Mouse (Mus musculus): ENCODE measurements at regions not wholly inside any gene's neighbourhood (a gene's known extent, or its start where the extent isn't known, plus 50 kb on each side); places are given as distances from the start of the nearest gene placed in this dataset.

- Histone ChIP-seq H3K9me3 (replicated peaks) (no peaks in the 10 kb centered on the region), H3K36me3 (no peaks in the 10 kb centered on the region), H3K4me1 (peaks cover 24% of the 10 kb centered on the region), H3K4me3 (no peak overlapping the region), H3K27ac (no peak overlapping the region), H3K27me3 (ENCODE audit: low read depth, poor library complexity, severe bottlenecking) (no peaks in the 10 kb centered on the region)
- no peak for DNase-seq (ENCODE audit: low spot score)
- WGBS, result 91% methylated on average over 5 of the region's 5 CpGs
These were observed 54.4 kb upstream of the Tcf12 start for GRCm38 (mm10) chr9:72166084-72166483.

GRCm38 (mm10) chr9:72166611-72167010 lies 54.9 kb upstream of the Tcf12 start:
- no peak overlapping the region for H3K27ac ChIP-seq
- H3K9me3 ChIP-seq (replicated peaks), result no peaks in the 10 kb centered on the region
- H3K36me3 ChIP-seq, result no peaks in the 10 kb centered on the region
- 93% methylated on average over 5 of the region's 5 CpGs for WGBS
- DNase-seq (ENCODE audit: low spot score), result no peak
- H3K27me3 ChIP-seq (ENCODE audit: low read depth, poor library complexity, severe bottlenecking), result no peaks in the 10 kb centered on the region
- H3K4me1 ChIP-seq, result peaks cover 24% of the 10 kb centered on the region
- H3K4me3 ChIP-seq, result no peak overlapping the region

DNA sequence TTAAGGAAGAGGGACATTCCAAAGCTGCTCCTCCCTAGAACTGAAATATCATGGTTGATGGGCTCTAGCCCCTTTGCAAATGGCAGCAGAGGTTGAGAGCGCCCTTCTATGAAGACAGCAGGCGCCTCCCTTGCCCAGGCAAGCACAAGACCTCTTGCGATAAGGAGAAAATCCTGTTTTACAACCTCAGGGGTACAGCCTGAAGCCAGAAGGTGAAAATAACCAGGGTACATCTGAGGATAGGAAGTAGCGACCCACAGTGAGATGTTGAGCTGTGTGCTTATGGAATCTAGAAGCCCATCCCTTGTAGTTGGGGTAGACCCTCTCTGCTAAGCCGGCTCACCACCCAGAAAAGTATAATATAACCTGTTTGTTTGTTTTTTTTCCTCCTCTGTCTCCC lies 57.6 kb upstream of the Tcf12 start:
- 38% methylated on average over 5 of the region's 5 CpGs for WGBS
- Histone ChIP-seq H3K27ac (peak overlapping the region; percentile 92), H3K36me3 (no peaks in the 10 kb centered on the region), H3K9me3 (replicated peaks) (no peaks in the 10 kb centered on the region), H3K27me3 (ENCODE audit: low read depth, poor library complexity, severe bottlenecking) (no peaks in the 10 kb centered on the region), H3K4me3 (peak overlapping the region; percentile 45), H3K4me1 (peaks cover 24% of the 10 kb centered on the region)
- peak; percentile 42 for DNase-seq (ENCODE audit: low spot score)

DNA sequence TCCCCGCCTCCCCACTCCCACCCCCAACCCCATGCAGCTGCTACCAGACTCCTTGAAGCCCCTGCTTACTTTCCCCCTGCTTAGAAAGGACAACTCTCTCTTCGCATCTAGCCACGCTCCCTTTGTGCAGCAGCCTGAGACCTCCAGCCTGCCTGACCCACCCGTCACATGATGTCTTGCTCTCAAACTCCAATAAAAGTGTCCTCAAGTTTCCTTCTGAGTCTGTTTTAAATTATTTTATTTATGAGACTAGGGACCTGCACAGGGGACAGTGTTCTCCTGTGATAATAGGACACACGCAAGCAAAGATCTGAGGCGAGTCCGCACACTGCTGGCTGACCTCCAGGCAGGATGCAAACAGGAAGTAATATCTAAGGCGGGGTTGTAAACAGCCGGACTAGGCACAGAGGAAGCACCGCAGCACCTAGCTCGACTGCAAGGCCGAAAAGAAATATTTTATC lies 58.1 kb upstream of the Tcf12 start:
- H3K27ac ChIP-seq, result peak overlapping the region; percentile 92
- H3K4me1 ChIP-seq, result peaks cover 24% of the 10 kb centered on the region
- H3K4me3 ChIP-seq, result peak overlapping the region; percentile 45
- H3K27me3 ChIP-seq (ENCODE audit: low read depth, poor library complexity, severe bottlenecking), result no peaks in the 10 kb centered on the region
- WGBS, result 1% methylated on average over 12 of the region's 12 CpGs
- H3K9me3 ChIP-seq (replicated peaks), result no peaks in the 10 kb centered on the region
- DNase-seq (ENCODE audit: low spot score), result peak; percentile 64
- no peaks in the 10 kb centered on the region for H3K36me3 ChIP-seq

- Histone ChIP-seq H3K27ac (peak overlapping the region; percentile 92), H3K27me3 (ENCODE audit: low read depth, poor library complexity, severe bottlenecking) (no peaks in the 10 kb centered on the region), H3K4me3 (peak overlapping the region; percentile 45), H3K36me3 (no peaks in the 10 kb centered on the region), H3K9me3 (replicated peaks) (no peaks in the 10 kb centered on the region), H3K4me1 (peaks cover 24% of the 10 kb centered on the region)
- 10% methylated on average over 9 of the region's 9 CpGs for WGBS
- DNase-seq (ENCODE audit: low spot score), result peak; percentile 49
These were observed 58.6 kb upstream of the Tcf12 start for GRCm38 (mm10) chr9:72170235-72170634.

DNA sequence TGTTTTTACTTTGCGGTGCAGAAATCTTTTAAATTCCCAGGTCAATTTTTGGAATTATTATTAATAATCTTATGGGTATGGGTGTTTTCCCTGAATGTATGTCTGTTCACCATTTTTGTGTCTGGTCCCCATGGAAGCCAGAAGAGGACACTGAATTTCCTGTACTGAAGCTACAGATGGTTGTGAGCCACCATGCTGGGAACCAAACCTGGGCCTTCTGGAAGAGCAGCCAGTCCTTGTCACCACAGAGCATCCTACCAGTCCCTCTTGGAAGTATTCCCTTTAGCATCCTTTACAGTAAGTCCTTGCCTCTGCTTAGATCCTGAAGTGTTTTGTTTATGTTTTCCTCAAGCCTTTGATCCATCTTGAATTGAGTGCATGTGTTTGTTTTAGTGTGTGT lies 60.7 kb upstream of the Tcf12 start:
- H3K4me3 ChIP-seq, result no peak overlapping the region
- no peaks in the 10 kb centered on the region for H3K36me3 ChIP-seq
- no peaks in the 10 kb centered on the region for H3K27me3 ChIP-seq (ENCODE audit: low read depth, poor library complexity, severe bottlenecking)
- H3K9me3 ChIP-seq (replicated peaks), result no peaks in the 10 kb centered on the region
- DNase-seq (ENCODE audit: low spot score), result no peak
- WGBS, result 95% methylated on average over 1 of the region's 1 CpGs
- peaks cover 24% of the 10 kb centered on the region for H3K4me1 ChIP-seq
- no peak overlapping the region for H3K27ac ChIP-seq

DNA sequence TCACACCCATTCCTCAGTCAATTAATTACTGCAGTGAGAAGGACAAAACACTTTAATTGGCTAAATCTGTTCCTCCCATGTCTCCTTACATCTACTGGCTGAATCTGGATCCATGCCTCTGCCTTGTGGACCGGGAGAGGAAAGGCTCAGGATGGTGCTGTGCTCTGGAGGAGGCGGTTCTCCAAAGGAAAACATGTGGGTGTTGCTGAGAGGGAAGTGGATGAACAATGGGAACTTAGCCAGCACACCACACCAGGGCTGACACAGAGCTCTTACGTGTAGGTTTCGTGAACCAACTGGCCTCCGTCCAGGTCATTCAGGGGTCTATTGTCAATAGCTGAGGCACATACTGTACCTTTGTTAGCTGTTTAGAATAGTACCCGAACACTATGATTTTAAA lies 69.3 kb upstream of the Tcf12 start:
- no peak for DNase-seq (ENCODE audit: low spot score)
- WGBS, result 86% methylated on average over 6 of the region's 6 CpGs

GRCm38 (mm10) chr9:72183336-72183735 lies 71.7 kb upstream of the Tcf12 start:
- Histone ChIP-seq H3K4me3 (no peak overlapping the region), H3K9me3 (replicated peaks) (no peaks in the 10 kb centered on the region), H3K4me1 (no peaks in the 10 kb centered on the region), H3K27ac (no peak overlapping the region), H3K36me3 (no peaks in the 10 kb centered on the region), H3K27me3 (ENCODE audit: low read depth, poor library complexity, severe bottlenecking) (no peaks in the 10 kb centered on the region)
- 93% methylated on average over 10 of the region's 10 CpGs for WGBS
- DNase-seq (ENCODE audit: low spot score), result no peak

More for the DNA sequence above, 69.3 kb upstream of the Tcf12 start:
- Histone ChIP-seq H3K4me1 (no peaks in the 10 kb centered on the region), H3K4me3 (no peak overlapping the region), H3K27ac (no peak overlapping the region), H3K27me3 (ENCODE audit: low read depth, poor library complexity, severe bottlenecking) (no peaks in the 10 kb centered on the region), H3K9me3 (replicated peaks) (no peaks in the 10 kb centered on the region), H3K36me3 (no peaks in the 10 kb centered on the region)

DNA sequence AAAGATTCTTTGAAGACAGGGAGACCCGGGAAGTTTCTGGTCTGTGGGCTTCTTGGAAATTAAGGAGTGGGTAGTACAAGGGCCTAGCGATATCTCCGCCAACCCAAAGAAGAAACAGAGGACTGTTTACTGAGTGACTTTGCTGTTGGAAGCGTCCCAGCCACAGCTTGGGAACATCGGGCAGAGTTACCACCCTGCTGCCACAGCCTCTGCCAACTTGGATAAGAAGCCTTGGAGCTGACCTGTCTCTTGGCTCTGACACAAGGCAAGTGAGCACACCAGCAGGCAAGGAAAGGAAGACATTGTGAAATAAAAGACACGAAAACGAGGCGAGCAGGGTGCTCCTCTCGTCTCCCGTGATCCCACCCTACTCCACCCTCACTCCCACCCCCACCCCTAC lies 72.3 kb upstream of the Tcf12 start:
- Histone ChIP-seq H3K27me3 (ENCODE audit: low read depth, poor library complexity, severe bottlenecking) (no peaks in the 10 kb centered on the region), H3K9me3 (replicated peaks) (no peaks in the 10 kb centered on the region), H3K4me1 (no peaks in the 10 kb centered on the region), H3K36me3 (no peaks in the 10 kb centered on the region), H3K27ac (no peak overlapping the region), H3K4me3 (no peak overlapping the region)
- no peak for DNase-seq (ENCODE audit: low spot score)
- 88% methylated on average over 10 of the region's 10 CpGs for WGBS

- H3K27ac ChIP-seq, result no peak overlapping the region
- no peaks in the 10 kb centered on the region for H3K9me3 ChIP-seq (replicated peaks)
- 0 out of 2 replicates have a peak, but pooled peaks cover 5% of the 10 kb centered on the region for H3K4me1 ChIP-seq
- H3K27me3 ChIP-seq (ENCODE audit: low read depth, poor library complexity, severe bottlenecking), result no peaks in the 10 kb centered on the region
- no peak for DNase-seq (ENCODE audit: low spot score)
- no peaks in the 10 kb centered on the region for H3K36me3 ChIP-seq
- no peak overlapping the region for H3K4me3 ChIP-seq
- WGBS, result 86% methylated on average over 7 of the region's 7 CpGs
These were observed 78.2 kb upstream of the Tcf12 start for GRCm38 (mm10) chr9:72189867-72190266.

- H3K9me3 ChIP-seq (replicated peaks), result no peaks in the 10 kb centered on the region
- DNase-seq (ENCODE audit: low spot score), result no peak
- WGBS, result 86% methylated on average over 4 of the region's 4 CpGs
- no peak overlapping the region for H3K27ac ChIP-seq
- no peaks in the 10 kb centered on the region for H3K36me3 ChIP-seq
- H3K4me1 ChIP-seq, result 0 out of 2 replicates have a peak, but pooled peaks cover 5% of the 10 kb centered on the region
- no peak overlapping the region for H3K4me3 ChIP-seq
- no peaks in the 10 kb centered on the region for H3K27me3 ChIP-seq (ENCODE audit: low read depth, poor library complexity, severe bottlenecking)
These were observed 79.0 kb upstream of the Tcf12 start for GRCm38 (mm10) chr9:72190631-72191030.

DNA sequence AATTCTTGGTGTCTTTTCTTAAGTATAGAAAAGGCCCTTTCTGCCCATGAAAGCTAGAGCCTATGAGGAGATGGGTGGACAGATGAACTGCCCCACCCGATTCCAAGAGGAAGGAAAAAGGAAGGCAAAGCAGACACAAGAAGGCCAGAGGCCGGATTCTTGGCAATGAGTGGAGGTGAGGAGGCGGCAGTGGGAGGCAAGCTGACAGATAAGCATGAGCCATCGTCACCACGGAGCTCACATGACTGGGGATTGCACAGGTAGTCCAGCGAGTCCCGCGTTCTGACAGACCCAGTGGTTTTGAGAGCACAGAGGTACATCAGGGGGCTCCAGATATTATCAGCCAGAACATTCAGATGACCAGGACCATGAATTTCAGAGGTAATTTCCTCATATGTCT lies 79.4 kb upstream of the Tcf12 start:
- 0 out of 2 replicates have a peak, but pooled peaks cover 5% of the 10 kb centered on the region for H3K4me1 ChIP-seq
- H3K27me3 ChIP-seq (ENCODE audit: low read depth, poor library complexity, severe bottlenecking), result no peaks in the 10 kb centered on the region
- no peaks in the 10 kb centered on the region for H3K36me3 ChIP-seq
- H3K9me3 ChIP-seq (replicated peaks), result no peaks in the 10 kb centered on the region
- no peak overlapping the region for H3K27ac ChIP-seq
- no peak overlapping the region for H3K4me3 ChIP-seq
- WGBS, result 95% methylated on average over 8 of the region's 8 CpGs
- no peak for DNase-seq (ENCODE audit: low spot score)

- Histone ChIP-seq H3K9me3 (replicated peaks) (no peaks in the 10 kb centered on the region), H3K36me3 (no peaks in the 10 kb centered on the region), H3K4me1 (peaks cover 11% of the 10 kb centered on the region), H3K27ac (peak overlapping the region; percentile 64; the same call in 1 of the 2 replicates), H3K27me3 (ENCODE audit: low read depth, poor library complexity, severe bottlenecking) (no peaks in the 10 kb centered on the region), H3K4me3 (no peak overlapping the region)
- 57% methylated on average over 8 of the region's 8 CpGs for WGBS
- DNase-seq (ENCODE audit: low spot score), result peak; percentile 59
These were observed 80.6 kb upstream of the Tcf12 start for GRCm38 (mm10) chr9:72192051-72192952.
